Mouse (Mus musculus) hindbrain, embryonic 16.5 days (tissue): Measurements from ENCODE around the gene Actr3. TPM values are rescaled to one million over a fixed set of nuclear protein-coding genes. Genes with fewer than 3 reads are reported as not detected.
"Not testable (repeated sequence)": the region's sequence is repeated elsewhere in the genome, so short reads cannot be mapped to it uniquely, and the experiment has no call there.

Experiments used
- ATAC-seq: fragments of 200-750 bp; cut with Nextera tagmentation; 2 replicates; pipeline ENCODE4 v1.8.0; 2017; ENCODE audit warnings: moderate TSS enrichment, moderate library complexity
- H3K27ac ChIP-seq: fragments of 300-500 bp; sonication (generic); 2 replicates; pipeline ENCODE4 v1.5.1; 2014; ENCODE audit warnings: low read depth, mild to moderate bottlenecking, control low read depth, low read length, moderate library complexity
- H3K27me3 ChIP-seq: fragments of 300-500 bp; sonication (generic); replicated peaks from 2 replicates; pipeline ENCODE4 v1.6.1; 2014; ENCODE audit warnings: low read length; ENCODE audit not compliant: control insufficient read depth, insufficient read depth
- H3K36me3 ChIP-seq: fragments of 300-500 bp; sonication (generic); 2 replicates; pipeline ENCODE4 v1.6.1; 2014; ENCODE audit warnings: mild to moderate bottlenecking, low read length, moderate library complexity, mixed read lengths; ENCODE audit not compliant: control insufficient read depth, insufficient read depth
- H3K4me1 ChIP-seq: fragments of 300-500 bp; sonication (generic); 2 replicates; pipeline ENCODE4 v1.6.1; 2014; ENCODE audit warnings: low read depth, low read length; ENCODE audit not compliant: control insufficient read depth, insufficient read depth
- H3K4me2 ChIP-seq: fragments of 300-500 bp; sonication (generic); 2 replicates; pipeline ENCODE4 v1.6.1; 2014; ENCODE audit warnings: mild to moderate bottlenecking, low read length, control low read depth, moderate library complexity
- H3K4me3 ChIP-seq: fragments of 300-500 bp; sonication (generic); 2 replicates; pipeline ENCODE4 v1.5.1; 2014; ENCODE audit warnings: mild to moderate bottlenecking, low read length, control low read depth, moderate library complexity
- H3K9ac ChIP-seq: fragments of 300-500 bp; sonication (generic); 2 replicates; pipeline ENCODE4 v1.6.1; 2014; ENCODE audit warnings: low read depth, mild to moderate bottlenecking, control low read depth, low read length, moderate library complexity
- H3K9me3 ChIP-seq: fragments of 300-500 bp; sonication (generic); 2 replicates; pipeline ENCODE4 v1.6.1; 2014; ENCODE audit warnings: mild to moderate bottlenecking, low read length, moderate library complexity; ENCODE audit not compliant: control insufficient read depth
- WGBS: fragments of 180-500 bp; shearing (Covaris S2); extraction: QIAGEN DNeasy Blood & Tissue Kit; methylation state at CpG from one replicate; pipeline ENCODE4 v1.1.7; 2014; 5-methylcytosine and 5-hydroxymethylcytosine counted together
- polyA plus RNA-seq: library from polyadenylated mRNA; unstranded; fragments of >200 nt; fragmentation: Nextera tagmentation; extraction: Ambion mirVana; gene quantifications from 2 replicates; pipeline ENCODE4 v1.2.1, GENCODE M21; 2015

Gene Actr3
- polyA plus RNA-seq, 1 experiment from 2014 or later: 221 TPM

GRCm38 (mm10) chr1:125389634-125390033 is 45.9 kb downstream of the Actr3 start:
- not testable (repeated sequence) for H3K27me3 ChIP-seq, H3K4me2 ChIP-seq, H3K27ac ChIP-seq, ATAC-seq, H3K36me3 ChIP-seq, H3K4me3 ChIP-seq, H3K9ac ChIP-seq, H3K4me1 ChIP-seq, H3K9me3 ChIP-seq
- 92% methylated on average over 1 of the region's 1 CpGs for WGBS

GRCm38 (mm10) chr1:125388370-125388769 is 47.2 kb downstream of the Actr3 start:
- WGBS: 27% methylated on average over 3 of the region's 3 CpGs
- ATAC-seq: no peak
- H3K27me3 ChIP-seq: no peaks in the 10 kb centered on the region

GRCm38 (mm10) chr1:125386217-125386616 is 49.3 kb downstream of the Actr3 start:
- ATAC-seq: no peak

More at GRCm38 (mm10) chr1:125388370-125388769, 47.2 kb downstream of the Actr3 start:
- Histone ChIP-seq H3K4me1 (no peaks in the 10 kb centered on the region), H3K9ac (no peak overlapping the region), H3K36me3 (peaks cover 8% of the 10 kb centered on the region), H3K9me3 (no peaks in the 10 kb centered on the region), H3K4me2 (no peak overlapping the region), H3K27ac (no peak overlapping the region), H3K4me3 (no peak overlapping the region)

GRCm38 (mm10) chr1:125382622-125383021 is 52.9 kb downstream of the Actr3 start:
- WGBS: 69% methylated on average over 6 of the region's 6 CpGs
- H3K36me3 ChIP-seq: no peaks in the 10 kb centered on the region
- no peak overlapping the region for H3K4me2 ChIP-seq
- no peaks in the 10 kb centered on the region; the same call in 1 of the 2 replicates for H3K4me1 ChIP-seq
- H3K4me3 ChIP-seq: no peak overlapping the region
- H3K9me3 ChIP-seq: no peaks in the 10 kb centered on the region
- no peak overlapping the region for H3K27ac ChIP-seq
- no peak overlapping the region for H3K9ac ChIP-seq
- H3K27me3 ChIP-seq: no peaks in the 10 kb centered on the region
- no peak for ATAC-seq

More at GRCm38 (mm10) chr1:125386217-125386616, 49.3 kb downstream of the Actr3 start:
- no peak overlapping the region for H3K4me2 ChIP-seq
- H3K4me1 ChIP-seq: no peaks in the 10 kb centered on the region
- no peak overlapping the region for H3K4me3 ChIP-seq
- peaks cover 2% of the 10 kb centered on the region; the same call in 1 of the 2 replicates for H3K36me3 ChIP-seq
- no peaks in the 10 kb centered on the region for H3K27me3 ChIP-seq
- H3K27ac ChIP-seq: no peak overlapping the region
- 76% methylated on average over 7 of the region's 7 CpGs for WGBS
- no peaks in the 10 kb centered on the region for H3K9me3 ChIP-seq
- no peak overlapping the region for H3K9ac ChIP-seq

GRCm38 (mm10) chr1:125378889-125379288 is 56.6 kb downstream of the Actr3 start:
- H3K9ac ChIP-seq: no peak overlapping the region
- H3K4me2 ChIP-seq: no peak overlapping the region
- no peaks in the 10 kb centered on the region for H3K27me3 ChIP-seq
- 45% methylated on average over 3 of the region's 3 CpGs for WGBS
- H3K4me3 ChIP-seq: no peak overlapping the region
- no peaks in the 10 kb centered on the region; the same call in 1 of the 2 replicates for H3K4me1 ChIP-seq
- no peak overlapping the region for H3K27ac ChIP-seq
- no peaks in the 10 kb centered on the region for H3K9me3 ChIP-seq
- H3K36me3 ChIP-seq: no peaks in the 10 kb centered on the region
- ATAC-seq: peak; percentile 69

- WGBS: 59% methylated on average over 5 of the region's 5 CpGs
- no peaks in the 10 kb centered on the region for H3K9me3 ChIP-seq
- ATAC-seq: peak; percentile 54
Observed at GRCm38 (mm10) chr1:125372855-125373254, 62.7 kb downstream of the Actr3 start.

GRCm38 (mm10) chr1:125370779-125371178 is 64.7 kb downstream of the Actr3 start:
- 34% methylated on average over 6 of the region's 6 CpGs for WGBS
- no peaks in the 10 kb centered on the region for H3K36me3 ChIP-seq
- H3K9ac ChIP-seq: no peak overlapping the region
- H3K9me3 ChIP-seq: no peaks in the 10 kb centered on the region
- no peak overlapping the region for H3K27ac ChIP-seq
- no peak overlapping the region for H3K4me3 ChIP-seq
- ATAC-seq: peak; percentile 79
- no peaks in the 10 kb centered on the region for H3K4me1 ChIP-seq
- no peak overlapping the region for H3K4me2 ChIP-seq
- no peaks in the 10 kb centered on the region for H3K27me3 ChIP-seq

More at GRCm38 (mm10) chr1:125372855-125373254, 62.7 kb downstream of the Actr3 start:
- H3K9ac ChIP-seq: no peak overlapping the region
- H3K36me3 ChIP-seq: no peaks in the 10 kb centered on the region
- H3K4me3 ChIP-seq: no peak overlapping the region
- H3K27me3 ChIP-seq: no peaks in the 10 kb centered on the region
- no peak overlapping the region for H3K4me2 ChIP-seq
- no peak overlapping the region for H3K27ac ChIP-seq
- no peaks in the 10 kb centered on the region for H3K4me1 ChIP-seq

GRCm38 (mm10) chr1:125365576-125365975 is 70.0 kb downstream of the Actr3 start:
- WGBS: 96% methylated on average over 4 of the region's 4 CpGs
- Histone ChIP-seq H3K9me3 (no peaks in the 10 kb centered on the region), H3K27ac (no peak overlapping the region), H3K4me2 (no peak overlapping the region), H3K36me3 (no peaks in the 10 kb centered on the region), H3K9ac (no peak overlapping the region), H3K27me3 (no peaks in the 10 kb centered on the region), H3K4me3 (no peak overlapping the region), H3K4me1 (no peaks in the 10 kb centered on the region)
- ATAC-seq: no peak

GRCm38 (mm10) chr1:125351416-125352037 is 84.0 kb downstream of the Actr3 start:
- no peak overlapping the region for H3K4me2 ChIP-seq
- H3K4me1 ChIP-seq: no peaks in the 10 kb centered on the region
- no peak overlapping the region for H3K9ac ChIP-seq
- no peak overlapping the region for H3K4me3 ChIP-seq
- no peaks in the 10 kb centered on the region for H3K27me3 ChIP-seq
- H3K9me3 ChIP-seq: no peaks in the 10 kb centered on the region; the same call in 1 of the 2 replicates
- H3K36me3 ChIP-seq: no peaks in the 10 kb centered on the region
- no peak overlapping the region for H3K27ac ChIP-seq
- WGBS: 87% methylated on average over 4 of the region's 4 CpGs
- no peak for ATAC-seq
